In genomic region chr16:97096709-97097108, GRCm38 (mm10) we compare ENCODE assay signal across 13 mouse cellular contexts.
DNase-seq lines count a peak whose midpoint lies in the region; ATAC-seq and TF ChIP-seq lines count a peak whose summit lies in the region.
"Had no signal": no experiment of that assay in that cellular context is flagged by ENCODE, and none has a peak within 500 bp of the region (broad histone marks: within the 10 kb centered on the region; RNA-seq: fewer than 3 reads in every experiment).

No protein-coding gene starts in this region.

- no peak overlapping the region for H3K4me3 ChIP-seq in hindbrain, postnatal 0 days (ENCODE audit: low read length)
- no peak overlapping the region for H3K4me3 ChIP-seq in hindbrain, embryonic 10.5 days
- no peak overlapping the region for H3K4me3 ChIP-seq in embryonic facial prominence, embryonic 10.5 days
- no peak overlapping the region for H3K4me3 ChIP-seq in hindbrain, embryonic 12.5 days
- H3K4me3 ChIP-seq: embryonic facial prominence, embryonic 15.5 days; heart, embryonic 12.5 days had no signal

- intact Hi-C loops in left cerebral cortex, postnatal 4 days (cut with DNase I) = no loop called here

- no peaks in the 10 kb centered on the region for H3K9me3 ChIP-seq in hindbrain, postnatal 0 days (ENCODE audit: low read length)
- no peaks in the 10 kb centered on the region for H3K9me3 ChIP-seq in hindbrain, embryonic 10.5 days
- H3K9me3 ChIP-seq in embryonic facial prominence, embryonic 10.5 days = no peaks in the 10 kb centered on the region
- H3K9me3 ChIP-seq in hindbrain, embryonic 12.5 days (replicated peaks) = no peaks in the 10 kb centered on the region
- H3K9me3 ChIP-seq: embryonic facial prominence, embryonic 15.5 days; heart, embryonic 12.5 days had no signal

- 69% methylated on average over 2 of the region's 2 CpGs for WGBS in hindbrain, postnatal 0 days
- 95% methylated on average over 2 of the region's 2 CpGs for WGBS in hindbrain, embryonic 10.5 days
- 97% methylated on average over 2 of the region's 2 CpGs for WGBS in embryonic facial prominence, embryonic 10.5 days
- 91% methylated on average over 2 of the region's 2 CpGs for WGBS in hindbrain, embryonic 12.5 days

- H3K4me2 ChIP-seq in hindbrain, postnatal 0 days (ENCODE audit: low read depth, low read length) = no peak overlapping the region
- no peak overlapping the region for H3K4me2 ChIP-seq in hindbrain, embryonic 12.5 days (replicated peaks)
- H3K4me2 ChIP-seq: embryonic facial prominence, embryonic 15.5 days; heart, embryonic 12.5 days had no signal

- peak; percentile 55 for DNase-seq in hindbrain, postnatal 0 days (ENCODE audit: low spot score)
- DNase-seq in hindbrain, embryonic 10.5 days (ENCODE audit: low spot score) = no peak
- DNase-seq in adrenal gland, postnatal 10 days = peak; percentile 50
- peak; percentile 86 to 88 for DNase-seq in cerebellum, postnatal 14 days
- peak; percentile 63 for DNase-seq in left cerebral cortex, postnatal 4 days
- no peak for DNase-seq in testis, postnatal 14 days (ENCODE audit: low spot score)
- no peak for DNase-seq in embryonic facial prominence, embryonic 10.5 days (ENCODE audit: low spot score)
- DNase-seq: lung, postnatal 36 days; spleen, adult 18-20 months had no signal

- no peak for ATAC-seq in hindbrain, postnatal 0 days
- no peak for ATAC-seq in hindbrain, embryonic 12.5 days (ENCODE audit: low FRiP score)
- ATAC-seq: intestine, postnatal 0 days had no signal

- no peaks in the 10 kb centered on the region for H3K36me3 ChIP-seq in hindbrain, postnatal 0 days (ENCODE audit: insufficient read depth, low read length)
- no peaks in the 10 kb centered on the region for H3K36me3 ChIP-seq in hindbrain, embryonic 10.5 days
- no peaks in the 10 kb centered on the region for H3K36me3 ChIP-seq in embryonic facial prominence, embryonic 10.5 days (replicated peaks)
- H3K36me3 ChIP-seq in hindbrain, embryonic 12.5 days = no peaks in the 10 kb centered on the region
- H3K36me3 ChIP-seq: embryonic facial prominence, embryonic 15.5 days; heart, embryonic 12.5 days had no signal

- no peak overlapping the region for H3K27ac ChIP-seq in hindbrain, postnatal 0 days
- H3K27ac ChIP-seq in hindbrain, embryonic 10.5 days = no peak overlapping the region
- H3K27ac ChIP-seq in embryonic facial prominence, embryonic 10.5 days (replicated peaks) = no peak overlapping the region
- no peak overlapping the region for H3K27ac ChIP-seq in hindbrain, embryonic 12.5 days
- H3K27ac ChIP-seq: embryonic facial prominence, embryonic 15.5 days had no signal

- peaks cover 17% of the 10 kb centered on the region for H3K4me1 ChIP-seq in hindbrain, postnatal 0 days (ENCODE audit: insufficient read depth, low read length)
- peaks cover 17% of the 10 kb centered on the region for H3K4me1 ChIP-seq in hindbrain, embryonic 10.5 days (replicated peaks)
- no peaks in the 10 kb centered on the region for H3K4me1 ChIP-seq in embryonic facial prominence, embryonic 10.5 days
- H3K4me1 ChIP-seq in hindbrain, embryonic 12.5 days = peaks cover 20% of the 10 kb centered on the region
- H3K4me1 ChIP-seq: embryonic facial prominence, embryonic 15.5 days; heart, embryonic 12.5 days had no signal

- no peaks in the 10 kb centered on the region for H3K27me3 ChIP-seq in hindbrain, postnatal 0 days (ENCODE audit: insufficient read depth, low read length)
- H3K27me3 ChIP-seq in hindbrain, embryonic 10.5 days (ENCODE audit: insufficient read depth, poor library complexity, severe bottlenecking) = no peaks in the 10 kb centered on the region
- H3K27me3 ChIP-seq in embryonic facial prominence, embryonic 10.5 days (replicated peaks; ENCODE audit: low read depth, poor library complexity, severe bottlenecking) = no peaks in the 10 kb centered on the region
- no peaks in the 10 kb centered on the region for H3K27me3 ChIP-seq in hindbrain, embryonic 12.5 days
- H3K27me3 ChIP-seq: embryonic facial prominence, embryonic 15.5 days had no signal

- H3K9ac ChIP-seq in hindbrain, postnatal 0 days (replicated peaks; ENCODE audit: low read length) = no peak overlapping the region
- H3K9ac ChIP-seq in hindbrain, embryonic 12.5 days = no peak overlapping the region
- H3K9ac ChIP-seq: embryonic facial prominence, embryonic 15.5 days; heart, embryonic 12.5 days had no signal

- no peak for TF ChIP-seq CTCF in hindbrain, postnatal 0 days (IDR thresholded peaks at IDR 0.05; ENCODE audit: low read depth)

Comparison
In these comparisons a context has a peak if more than half of its experiments do, and no peak if none do; other contexts are left out.
1. DNase-seq: peak in hindbrain, postnatal 0 days (single experiment), adrenal gland, postnatal 10 days (single experiment), cerebellum, postnatal 14 days (2 of 2) and left cerebral cortex, postnatal 4 days (single experiment); none in hindbrain, embryonic 10.5 days (single experiment), testis, postnatal 14 days (single experiment) and embryonic facial prominence, embryonic 10.5 days (single experiment).